Mouse (Mus musculus) thymus, postnatal 25 days (tissue): ENCODE measurements around the gene Slc35a2.
A peak's percentile ranks its signal among the peaks of the same experiment; 100 is the strongest.

Source experiments
- DNase-seq: peaks from one replicate; pipeline ENCODE4 v3.0.0; 2022

Gene Slc35a2

DNA sequence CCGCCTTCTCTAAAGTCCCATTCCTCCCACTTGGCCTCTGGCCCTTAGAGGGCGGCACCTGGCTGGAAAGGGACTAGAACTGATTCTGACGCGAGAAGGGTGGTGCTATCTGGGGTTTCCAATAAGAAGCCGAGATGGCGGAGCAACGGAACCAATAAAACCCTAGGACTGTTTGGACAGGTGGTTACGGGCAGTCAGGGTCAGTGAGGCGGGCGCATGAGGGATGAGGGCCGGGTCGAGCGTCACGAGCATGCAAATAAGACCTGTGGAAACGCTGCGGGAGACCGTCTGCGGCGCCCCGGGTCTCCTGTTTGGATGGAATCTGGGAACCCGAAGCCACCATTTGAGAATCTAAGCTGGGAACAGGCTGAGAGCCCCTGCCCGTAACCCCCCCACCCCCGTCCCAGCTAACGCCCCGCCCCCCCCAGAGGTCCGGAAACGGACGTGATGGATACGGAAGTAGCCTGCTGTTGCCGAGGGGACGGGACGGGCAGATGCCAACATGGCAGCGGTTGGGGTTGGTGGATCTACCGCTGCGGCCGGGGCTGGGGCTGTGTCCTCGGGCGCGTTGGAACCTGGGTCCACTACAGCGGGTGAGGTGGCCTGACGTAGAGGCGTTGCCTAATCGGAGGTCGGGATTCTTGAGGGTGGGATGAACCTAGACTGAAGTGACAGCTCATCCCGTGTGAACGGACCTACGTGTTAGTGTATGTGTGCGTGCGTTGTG lies at the start of gene Slc35a2:
Gene Slc35a2, plus strand, starts transcription at position 188 of the 727 bp plus-strand sequence.
- DNase-seq = peak; percentile 62

DNA sequence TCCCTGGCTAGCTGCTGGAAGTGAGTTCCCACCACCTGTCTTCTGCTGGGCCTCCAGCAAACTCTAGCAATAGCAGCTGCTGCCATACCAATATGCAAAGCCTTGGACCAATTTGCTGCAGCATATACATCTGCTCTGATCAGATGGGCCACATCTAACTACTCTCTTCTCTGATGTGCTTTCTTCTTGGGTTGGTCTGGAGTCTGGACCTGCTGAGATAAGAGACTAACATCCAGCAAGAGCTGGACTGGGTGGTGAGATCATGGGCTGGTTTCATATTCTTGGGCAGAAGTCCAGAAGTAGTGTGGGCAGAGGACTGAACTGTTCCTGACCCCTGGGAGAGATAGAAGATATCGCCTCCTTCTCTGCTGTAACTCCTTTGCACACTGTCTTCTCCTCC lies 46.7 kb upstream of the Slc35a2 start:
- no peak for DNase-seq

DNA sequence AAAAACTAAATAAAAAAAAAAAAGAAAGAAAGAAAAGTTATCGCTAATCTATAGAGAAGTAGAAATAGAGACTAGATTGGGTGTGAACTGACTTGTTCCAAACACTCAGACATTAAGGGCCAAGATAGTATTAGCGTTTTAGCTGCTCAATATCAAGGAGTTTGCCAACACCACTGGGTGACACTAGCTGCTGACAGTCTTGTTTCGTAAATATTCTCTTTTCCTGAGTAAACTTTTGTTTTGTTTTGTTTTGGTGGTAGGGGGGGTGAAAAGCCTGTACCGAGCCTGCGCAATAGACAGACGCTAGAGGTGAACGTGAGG lies 43.0 kb upstream of the Slc35a2 start:
- DNase-seq = no peak

DNA sequence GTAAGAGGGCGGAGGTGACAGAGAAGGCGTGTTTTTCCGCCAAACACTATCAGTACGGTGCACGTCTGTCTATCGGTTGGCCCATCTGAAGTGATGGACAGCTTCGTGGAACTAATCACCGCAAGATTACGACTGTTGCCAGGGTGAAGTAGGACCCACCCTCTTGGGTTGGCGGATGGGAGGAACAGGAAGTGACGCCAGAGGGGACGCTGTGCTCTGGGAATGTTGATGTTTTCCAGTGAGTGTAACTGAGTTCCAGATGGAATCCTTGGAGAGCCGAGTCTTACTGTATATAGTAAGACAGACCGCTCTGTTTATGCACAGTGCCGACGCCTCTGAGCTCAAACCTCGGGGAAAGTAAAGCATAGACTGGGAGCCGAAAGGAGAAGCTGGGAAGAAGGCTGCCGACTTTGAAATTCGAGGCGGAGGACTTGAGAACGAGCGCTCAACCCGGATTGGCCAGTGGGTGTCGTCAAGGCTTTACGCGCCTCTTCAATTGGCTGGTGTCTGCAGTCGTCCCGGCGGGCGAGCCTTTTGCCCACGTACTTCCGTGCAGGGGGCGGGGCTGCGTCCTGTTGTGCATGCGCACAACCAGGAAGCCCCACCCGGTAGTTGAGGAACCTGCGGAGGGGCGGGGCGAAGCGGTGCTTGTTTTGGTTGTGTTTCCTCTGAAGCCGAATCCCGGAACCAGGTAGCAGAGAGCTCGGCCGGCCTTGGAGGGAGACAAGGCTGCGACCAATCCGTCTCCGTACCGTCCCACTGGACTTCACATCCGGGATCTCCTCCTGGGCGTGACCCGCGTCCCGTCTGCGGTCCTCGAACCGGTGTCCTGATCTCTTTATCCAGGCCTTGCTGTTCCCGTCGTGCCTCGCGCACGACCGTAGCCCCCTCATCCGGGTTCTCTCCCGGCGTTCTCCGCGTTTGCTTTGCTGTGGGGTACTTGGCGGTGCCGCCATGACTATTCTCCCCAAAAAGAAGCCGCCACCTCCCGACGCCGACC lies 42.4 kb upstream of the Slc35a2 start, which contains the start of gene Otud5:
Gene Otud5, plus strand, starts transcription at position 202 of the 1,000 bp plus-strand sequence.
- DNase-seq = peak; percentile 94

DNA sequence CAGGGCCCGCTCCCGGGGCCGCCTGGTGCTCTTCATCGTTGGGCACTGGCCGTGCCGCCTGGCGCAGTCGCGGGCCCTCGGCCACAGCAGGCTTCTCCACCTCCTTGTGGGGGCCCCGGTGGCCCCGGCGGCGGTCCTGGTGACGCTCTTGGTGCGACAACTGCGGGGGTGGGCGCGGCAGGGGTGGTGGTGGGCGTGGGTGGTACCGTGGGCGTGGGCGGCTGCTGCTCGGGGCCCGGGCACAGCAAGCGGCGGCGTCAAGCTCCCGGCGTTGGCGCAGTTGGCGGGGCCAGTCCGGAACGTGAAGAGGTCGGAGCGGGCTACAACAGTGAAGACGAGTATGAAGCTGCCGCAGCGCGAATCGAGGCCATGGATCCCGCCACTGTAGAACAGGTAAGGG lies 41.5 kb upstream of the Slc35a2 start:
- DNase-seq = peak; percentile 23

GRCm38 (mm10) chrX:7847845-7848244 lies 36.0 kb upstream of the Slc35a2 start:
- DNase-seq = no peak

DNA sequence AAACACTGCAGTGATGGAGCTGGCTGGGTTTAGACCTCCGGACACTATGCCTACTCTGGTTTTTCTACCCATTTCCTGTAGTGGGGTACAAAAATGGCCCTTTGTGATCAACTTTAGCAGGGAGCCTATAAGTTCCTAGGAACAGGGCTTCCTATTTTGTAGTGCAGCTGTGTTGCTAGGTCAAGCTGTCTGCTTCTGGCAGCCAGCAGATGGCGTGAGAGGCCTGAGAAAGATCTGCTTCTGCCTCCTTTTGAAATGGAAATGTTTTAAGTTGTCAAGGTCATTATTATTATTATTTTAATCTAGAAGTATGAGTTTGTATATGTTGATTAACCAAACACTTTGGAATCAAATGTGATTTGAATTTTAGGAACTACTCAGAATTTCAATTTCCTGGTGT lies 29.2 kb upstream of the Slc35a2 start:
- DNase-seq = peak; percentile 44

- DNase-seq = no peak
These were observed 24.6 kb upstream of the Slc35a2 start for GRCm38 (mm10) chrX:7859191-7859753.

DNA sequence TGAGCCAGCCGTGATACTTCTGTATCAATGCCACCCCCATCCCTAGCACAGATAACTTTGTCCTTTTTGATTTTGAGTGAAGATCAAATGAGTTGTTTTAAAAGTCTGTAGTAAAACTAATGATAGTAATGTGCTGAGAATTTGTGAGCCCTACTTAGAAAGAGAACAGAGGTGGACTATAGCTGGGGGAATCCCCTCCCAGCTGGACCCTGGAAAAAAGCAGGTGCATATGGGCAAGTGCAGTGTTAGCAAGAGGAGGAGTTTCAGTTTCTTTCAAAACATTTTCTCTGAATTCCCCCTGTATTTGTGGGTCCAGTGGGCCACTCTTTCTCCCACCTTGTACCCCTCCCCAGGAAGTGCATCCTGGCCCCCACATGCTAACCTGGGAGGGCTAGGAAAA lies 20.6 kb upstream of the Slc35a2 start:
- DNase-seq = no peak

DNA sequence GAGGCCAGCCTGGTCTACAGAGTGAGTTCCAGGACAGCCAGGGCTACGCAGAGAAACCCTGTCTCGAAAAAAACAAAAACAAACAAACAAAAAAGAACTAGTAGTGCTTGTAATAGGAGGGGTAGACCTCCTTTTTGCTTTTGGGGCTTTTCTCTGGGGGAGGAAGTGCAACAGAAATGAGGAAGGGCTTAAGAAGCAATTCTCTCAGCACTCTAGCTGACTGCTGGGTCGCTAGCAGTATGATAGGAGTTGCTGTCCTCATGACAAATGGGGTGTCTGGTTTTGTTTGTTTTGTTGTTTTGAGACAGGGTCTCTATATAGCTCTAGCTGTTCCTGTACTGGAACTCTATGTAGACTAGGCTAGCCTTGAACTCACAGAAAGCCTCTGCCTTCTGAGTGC lies 19.3 kb upstream of the Slc35a2 start:
- DNase-seq = no peak

DNA sequence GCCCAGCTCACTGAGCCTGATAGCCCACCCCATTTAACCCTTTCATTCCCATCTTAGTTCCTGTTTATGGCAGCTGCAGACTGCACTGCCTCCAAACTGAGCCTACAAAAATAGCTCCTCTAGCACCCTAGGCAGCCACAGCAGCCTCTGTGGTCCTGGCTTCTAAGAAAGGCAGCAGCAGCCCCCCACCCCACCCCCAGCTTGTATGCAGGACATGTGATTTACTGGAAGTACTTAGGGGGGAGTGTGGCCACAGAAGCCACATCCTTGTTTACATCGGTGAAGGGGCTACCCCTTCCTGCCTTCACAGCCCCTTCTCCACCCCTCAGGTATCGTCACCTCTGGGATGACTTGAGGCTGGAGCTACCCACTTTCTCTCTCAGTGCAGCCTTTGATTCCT lies 18.5 kb upstream of the Slc35a2 start:
- DNase-seq = peak; percentile 23

DNA sequence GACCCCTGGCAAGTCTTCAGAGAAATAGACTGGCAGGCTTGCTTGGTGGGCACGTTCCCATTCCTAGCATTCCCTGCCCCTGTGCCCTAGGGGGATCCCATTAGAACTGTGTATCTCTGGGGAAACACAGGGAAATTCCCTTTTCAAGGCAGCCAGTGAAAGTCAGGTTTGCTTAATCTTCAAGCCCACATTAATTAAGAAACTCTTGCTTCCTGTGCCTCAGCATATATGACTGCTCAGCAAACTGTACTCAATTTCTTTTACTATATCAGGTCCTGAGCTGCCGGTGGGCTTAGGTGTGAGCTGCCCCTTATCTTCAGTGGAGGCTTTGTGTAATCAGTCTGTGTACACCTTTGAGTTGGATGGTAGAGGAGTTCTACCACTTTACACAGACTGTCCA lies 18.0 kb upstream of the Slc35a2 start:
- no peak for DNase-seq

DNA sequence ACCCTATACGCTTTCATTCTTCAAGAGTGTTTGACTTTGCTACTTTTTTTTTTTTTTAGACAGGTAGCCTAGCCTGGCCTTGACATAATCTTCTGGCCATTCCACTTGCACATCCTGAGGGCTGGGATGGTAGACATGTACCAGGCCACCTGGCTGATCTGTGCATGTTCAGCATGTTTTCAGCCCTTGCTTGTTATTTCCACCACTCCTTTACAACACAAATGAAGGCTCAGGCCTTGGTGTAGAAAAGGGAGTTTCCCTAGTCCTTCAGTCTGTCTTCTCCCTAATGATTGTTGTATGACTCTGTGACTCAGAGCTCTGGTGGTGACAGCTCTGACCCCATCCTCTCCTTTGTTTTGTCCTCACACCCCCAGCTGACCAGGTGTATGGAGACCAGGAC lies 16.7 kb upstream of the Slc35a2 start:
- DNase-seq = no peak

- no peak for DNase-seq
These were observed 15.3 kb upstream of the Slc35a2 start for GRCm38 (mm10) chrX:7868506-7868905.

GRCm38 (mm10) chrX:7869826-7870225 lies 14.0 kb upstream of the Slc35a2 start:
- no peak for DNase-seq

DNA sequence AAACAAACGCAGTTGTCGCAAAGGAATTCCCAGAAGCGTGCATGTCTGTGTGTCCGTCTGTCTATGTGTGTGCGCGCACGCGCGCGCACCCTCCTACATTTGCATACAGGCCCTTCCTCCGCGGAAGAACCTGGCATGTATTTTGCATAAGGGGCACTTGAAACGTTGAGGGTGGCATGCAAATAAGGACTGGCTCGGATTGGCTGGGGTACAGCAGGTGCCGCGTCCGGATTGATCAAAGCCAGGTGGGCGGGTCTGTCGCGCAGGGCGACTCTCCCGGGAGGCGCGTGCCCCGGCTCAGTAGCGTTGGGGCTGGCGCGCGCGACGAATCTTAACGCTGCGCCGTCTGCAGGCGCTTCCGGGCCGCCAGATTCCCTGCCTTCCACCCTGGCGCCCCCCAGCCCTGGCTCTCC lies 5.8 kb upstream of the Slc35a2 start, which contains the start of gene Pim2:
Gene Pim2, plus strand, starts transcription at position 256 of the 413 bp plus-strand sequence.
- peak; percentile 87 for DNase-seq

DNA sequence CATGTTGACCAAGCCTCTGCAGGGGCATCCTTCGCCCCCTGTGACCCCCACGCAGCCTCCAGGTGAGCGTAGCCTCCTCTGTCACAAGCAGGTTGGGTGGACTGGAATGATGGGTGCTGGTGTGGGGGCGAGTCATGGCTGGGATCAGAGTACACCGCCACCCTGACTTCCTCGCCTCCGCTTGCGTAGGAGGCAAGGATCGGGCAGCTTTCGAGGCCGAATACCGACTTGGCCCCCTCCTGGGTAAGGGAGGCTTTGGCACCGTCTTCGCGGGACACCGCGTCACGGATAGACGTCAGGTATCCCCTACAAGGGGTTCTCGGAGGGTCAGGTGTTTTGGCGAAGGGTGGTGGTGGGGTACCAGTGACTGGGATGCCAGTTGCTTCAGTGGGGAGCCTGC lies 5.3 kb upstream of the Slc35a2 start:
- DNase-seq = no peak

GRCm38 (mm10) chrX:7879819-7880218 lies 4.0 kb upstream of the Slc35a2 start:
- DNase-seq = peak; percentile 51

- DNase-seq = peak; percentile 8
These were observed 14.4 kb downstream of the Slc35a2 start for GRCm38 (mm10) chrX:7898211-7898610.

DNA sequence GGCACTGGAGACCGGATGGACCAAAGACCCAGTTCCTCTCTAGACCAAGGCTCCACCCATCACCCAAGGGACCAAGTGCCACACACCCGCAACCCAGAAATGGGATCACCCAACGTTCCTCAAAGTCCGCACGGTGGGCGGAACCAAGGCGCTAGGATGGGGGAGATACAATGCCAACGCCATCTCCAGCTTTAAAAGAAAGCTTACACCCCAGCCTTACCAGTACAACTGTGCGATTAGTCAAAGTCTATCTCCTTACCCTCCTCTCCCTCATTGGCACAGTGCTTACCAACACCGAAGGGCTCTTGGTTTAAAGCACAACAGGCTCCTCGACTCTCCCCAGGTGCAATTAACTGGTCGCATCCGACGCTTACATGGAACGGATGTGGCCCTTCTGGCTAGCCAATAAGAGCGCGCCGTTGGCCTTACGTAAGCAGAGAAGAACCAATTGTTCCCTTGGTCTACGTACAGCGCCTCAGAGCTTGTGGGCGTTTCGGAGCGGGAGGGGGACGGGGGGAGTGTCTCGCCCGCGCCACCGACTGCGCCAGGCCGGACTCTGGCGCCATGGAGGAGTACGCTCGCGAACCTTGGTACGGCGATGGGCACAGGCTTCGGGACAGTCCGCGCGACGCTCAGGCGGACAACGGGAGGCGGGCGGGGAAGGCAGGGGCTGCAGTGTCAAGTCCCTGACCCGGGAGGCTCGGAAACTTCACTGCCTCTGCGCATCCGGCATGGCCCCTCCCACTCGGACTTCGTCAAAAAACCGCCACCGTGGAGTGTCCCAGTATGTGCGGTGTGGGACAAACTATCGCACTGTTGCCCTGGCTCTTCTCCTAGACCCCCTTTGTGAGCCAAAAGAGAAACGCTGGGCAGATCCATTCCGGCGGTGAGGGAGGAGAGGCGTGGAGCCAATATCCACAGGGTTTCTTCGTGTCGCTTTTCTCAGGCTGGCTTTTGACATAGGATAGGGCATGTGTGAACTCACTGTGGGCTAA lies 15.3 kb downstream of the Slc35a2 start, which contains the start of the genes Pqbp1 and Timm17b:
Gene Pqbp1, minus strand, starts transcription at position 390 of the 995 bp plus-strand sequence.
Gene Timm17b, plus strand, starts transcription at position 478 of the 995 bp plus-strand sequence.
- peak; percentile 84 for DNase-seq

- DNase-seq = no peak
These were observed 20.6 kb downstream of the Slc35a2 start for GRCm38 (mm10) chrX:7904441-7904840.

DNA sequence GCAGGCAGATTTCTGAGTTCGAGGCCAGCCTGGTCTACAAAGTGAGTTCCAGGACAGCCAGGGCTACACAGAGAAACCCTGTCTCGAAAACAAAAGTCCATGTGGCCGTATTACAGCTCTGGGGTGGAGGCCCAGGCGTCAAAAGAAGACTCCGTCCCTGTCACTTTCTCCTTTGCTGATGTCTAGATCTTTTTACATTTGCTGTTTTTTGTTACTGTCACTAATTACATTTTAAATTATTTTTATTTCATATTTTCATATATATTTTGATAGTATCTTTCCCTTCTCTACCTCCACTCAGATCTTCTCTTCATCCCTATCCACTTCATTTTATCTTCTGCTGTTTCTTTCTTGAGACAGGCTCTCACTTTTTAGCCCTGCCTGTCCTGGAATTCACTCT lies 23.9 kb downstream of the Slc35a2 start, which contains the start of gene Gm10491:
Gene Gm10491, minus strand, starts transcription at position 101 of the 400 bp plus-strand sequence.
- DNase-seq = no peak
